Mouse (Mus musculus) yolk sac, embryonic 10.5 days (tissue): Measurements from ENCODE around the gene Calcrl.
"Not testable (repeated sequence)": the region's sequence is repeated elsewhere in the genome, so short reads cannot be mapped to it uniquely, and the experiment has no call there.

ENCODE experiments used
- DNase-seq: peaks from one replicate; pipeline ENCODE4 v3.0.0-alpha.2; 2017; ENCODE audit warnings: low spot score

Gene Calcrl

GRCm38 (mm10) chr2:84388537-84388936 is 36.7 kb downstream of the Calcrl start:
- not testable (repeated sequence) for DNase-seq

GRCm38 (mm10) chr2:84388023-84388416 is 37.2 kb downstream of the Calcrl start:
- DNase-seq, result no peak

GRCm38 (mm10) chr2:84387394-84388022 is 37.7 kb downstream of the Calcrl start:
- DNase-seq, result no peak

GRCm38 (mm10) chr2:84386563-84387393 is 38.4 kb downstream of the Calcrl start:
- peak; percentile 13 for DNase-seq

- DNase-seq, result no peak
Measured at GRCm38 (mm10) chr2:84384911-84385693, 40.1 kb downstream of the Calcrl start.

GRCm38 (mm10) chr2:84383828-84384227 is 41.4 kb downstream of the Calcrl start:
- no peak for DNase-seq

- DNase-seq, result no peak
Measured at GRCm38 (mm10) chr2:84382556-84382955, 42.7 kb downstream of the Calcrl start.

GRCm38 (mm10) chr2:84381997-84382396 is 43.2 kb downstream of the Calcrl start:
- DNase-seq, result no peak

- DNase-seq, result no peak
Measured at GRCm38 (mm10) chr2:84380816-84381215, 44.4 kb downstream of the Calcrl start.

GRCm38 (mm10) chr2:84378678-84379077 is 46.5 kb downstream of the Calcrl start:
- no peak for DNase-seq

GRCm38 (mm10) chr2:84369256-84369655 is 56.0 kb downstream of the Calcrl start:
- DNase-seq, result no peak

- DNase-seq, result no peak
Measured at GRCm38 (mm10) chr2:84366742-84367141, 58.5 kb downstream of the Calcrl start.

- no peak for DNase-seq
Measured at GRCm38 (mm10) chr2:84365266-84365665, 59.9 kb downstream of the Calcrl start.

- DNase-seq, result no peak
Measured at GRCm38 (mm10) chr2:84362779-84363719, 62.2 kb downstream of the Calcrl start.

GRCm38 (mm10) chr2:84358690-84359343 is 66.4 kb downstream of the Calcrl start:
- no peak for DNase-seq

- DNase-seq, result no peak
Measured at GRCm38 (mm10) chr2:84355281-84355680, 69.9 kb downstream of the Calcrl start.

- DNase-seq, result no peak
Measured at GRCm38 (mm10) chr2:84347376-84347775, 77.8 kb downstream of the Calcrl start.

- DNase-seq, result no peak
Measured at GRCm38 (mm10) chr2:84343756-84344155, 81.5 kb downstream of the Calcrl start.

GRCm38 (mm10) chr2:84337774-84338450 is 87.3 kb downstream of the Calcrl start:
- no peak for DNase-seq

GRCm38 (mm10) chr2:84336331-84336730 is 88.9 kb downstream of the Calcrl start:
- no peak for DNase-seq
